ENCODE assay signal across 9 mouse cellular contexts in the genomic region with DNA sequence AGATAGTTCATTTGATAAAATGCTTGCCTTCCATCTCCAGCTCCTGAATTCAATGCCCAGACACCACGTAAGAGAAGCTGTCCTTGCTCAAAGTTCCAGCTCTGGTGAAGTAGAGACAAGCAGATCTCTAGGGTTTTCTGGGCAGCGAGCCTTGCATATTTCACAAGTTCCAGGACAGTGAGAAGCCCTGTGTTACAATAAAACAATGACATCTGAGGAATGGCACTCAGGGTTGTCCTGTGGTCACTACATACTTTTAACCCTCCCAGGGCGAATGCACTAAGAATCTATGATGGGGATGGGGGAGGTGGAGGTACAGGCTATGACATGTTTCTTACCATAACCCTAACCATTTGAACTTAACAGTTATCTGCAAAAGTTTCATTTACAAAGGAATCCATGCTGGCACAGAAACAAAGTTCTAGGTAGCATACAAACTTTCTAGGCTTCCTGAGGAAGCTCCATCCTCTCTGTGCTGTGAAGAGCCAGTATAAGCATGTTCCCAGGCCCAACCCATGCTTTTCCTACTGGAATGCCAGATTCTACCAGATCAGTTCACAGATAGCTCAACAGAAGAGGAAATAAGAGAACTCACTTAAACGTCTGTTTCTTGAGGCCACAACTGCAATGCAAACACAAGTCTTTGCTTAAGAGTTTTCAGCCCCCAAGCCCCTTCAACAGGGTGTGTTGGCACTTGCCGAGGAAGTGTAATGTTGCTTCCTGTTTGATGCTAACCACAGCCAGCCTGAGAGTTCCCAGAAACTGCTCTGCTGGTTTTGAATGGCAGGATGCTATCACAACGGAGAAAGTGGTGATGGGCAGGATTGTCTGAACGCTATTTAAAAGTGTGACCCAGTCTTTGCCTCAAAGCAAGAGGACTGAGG. TPM values are rescaled to one million over a fixed set of nuclear protein-coding genes. Genes with fewer than 3 reads are reported as not detected.
DNase-seq lines count a peak whose midpoint lies in the region; ATAC-seq lines count a peak whose summit lies in the region.
"Had no signal": no experiment of that assay in that cellular context is flagged by ENCODE, and none has a peak within 500 bp of the region (broad histone marks: within the 10 kb centered on the region; RNA-seq: fewer than 3 reads in every experiment).

No protein-coding gene starts in this region.

- ATAC-seq in cerebellum, adult (ENCODE audit: insufficient number of reproducible peaks, low FRiP score, low TSS enrichment): no peak
- ATAC-seq: forebrain, postnatal 0 days had no signal

- peak; percentile 4 to 42 for DNase-seq in kidney, postnatal 25 days
- no peak for DNase-seq in kidney, adult 18-20 months
- peak; percentile 16 for DNase-seq in adipocyte (ENCODE audit: low spot score)
- peak; percentile 43 for DNase-seq in heart, postnatal 4 days
- peak; percentile 43 to 71 for DNase-seq in thymus, adult 18-20 months
- no peak for DNase-seq in cerebellum, postnatal 4 days (ENCODE audit: low spot score in 2 of 2)
- no peak for DNase-seq in layer of hippocampus, postnatal 36 days
- DNase-seq: forebrain, postnatal 0 days had no signal

RNA-seq across cellular contexts. Expression of a gene that starts 48.4 kb away (rescaled TPM):
- 1 to 10 TPM in 1 of 2 experiments, under 1 TPM in 1; 0.70 to 1.0 TPM for total RNA-seq in heart, postnatal 4 days (2021)
- under 1 TPM; 0.47 to 0.71 TPM for total RNA-seq in layer of hippocampus, postnatal 36 days (2021)
- total RNA-seq: forebrain, postnatal 0 days had no signal

Comparison
In these comparisons a context has a peak if more than half of its experiments do, and no peak if none do; other contexts are left out.
1. DNase-seq: peak in kidney, postnatal 25 days (2 of 2), adipocyte (single experiment), heart, postnatal 4 days (single experiment) and thymus, adult 18-20 months (2 of 2); none in kidney, adult 18-20 months (single experiment), cerebellum, postnatal 4 days (0 of 2) and layer of hippocampus, postnatal 36 days (0 of 2).